Mouse (Mus musculus): ENCODE data around the gene Rps5.

DNA sequence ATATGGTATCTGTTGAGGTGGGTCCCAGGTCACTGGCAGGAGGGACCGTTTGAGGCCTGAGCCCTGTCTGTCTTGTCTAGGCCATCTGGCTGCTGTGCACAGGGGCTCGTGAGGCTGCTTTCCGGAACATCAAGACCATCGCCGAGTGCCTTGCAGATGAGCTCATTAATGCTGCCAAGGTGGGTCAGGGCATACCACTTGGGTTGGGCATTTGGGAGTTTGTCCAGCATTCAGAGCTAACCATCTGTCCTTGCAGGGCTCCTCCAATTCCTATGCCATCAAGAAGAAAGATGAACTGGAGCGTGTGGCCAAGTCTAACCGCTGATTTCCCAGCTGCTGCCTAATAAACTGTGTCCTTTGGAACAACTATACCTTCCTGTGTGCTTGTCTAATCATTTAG lies 4.2 kb downstream of the Rps5 start:
- TF ChIP-seq POLR2A (IDR thresholded peaks at IDR 0.05; ENCODE audit: extremely low read depth, insufficient read depth, low read length) (no peak), CTCF (IDR thresholded peaks at IDR 0.05; ENCODE audit: extremely low read depth, insufficient read depth, low read length) (no peak)

All from cortical plate, adult 2 months (tissue).